Mouse (Mus musculus) left cerebral cortex, adult 18-20 months (tissue): Measurements from ENCODE around the gene Gli2. TPM values are rescaled to one million over a fixed set of nuclear protein-coding genes. Genes with fewer than 3 reads are reported as not detected.

Experiments
- DNase-seq, 2 experiments: peaks; one replicate each; pipeline ENCODE4 v3.0.0; 2021 to 2022; ENCODE audit warnings: low spot score in 2 of 2, mixed read lengths in 1 of 2
- long read RNA-seq, 2 experiments: library from polyadenylated mRNA; stranded (forward); transcript quantifications; one replicate each; pipeline ENCODE4 v2.0.0; 2021
- total RNA-seq, 2 experiments: library from RNA; stranded (reverse); gene quantifications; 2 replicates each; pipeline ENCODE4 v1.2.3; 2021

Gli2 gene
- 1 to 10 TPM; 2.5 to 3.1 TPM for total RNA-seq
- long read RNA-seq, experiment 1, full-length matches to known transcripts: 1 of 5 reads
- long read RNA-seq, experiment 1, partial matches to known transcripts: 0 of 5 reads
- long read RNA-seq, experiment 1, other reads (novel, unspliced or antisense): 4 of 5 reads
- long read RNA-seq, experiment 2, partial matches to known transcripts: 0 of 1 reads
- long read RNA-seq, experiment 2, other reads (novel, unspliced or antisense): 1 of 1 reads

DNA sequence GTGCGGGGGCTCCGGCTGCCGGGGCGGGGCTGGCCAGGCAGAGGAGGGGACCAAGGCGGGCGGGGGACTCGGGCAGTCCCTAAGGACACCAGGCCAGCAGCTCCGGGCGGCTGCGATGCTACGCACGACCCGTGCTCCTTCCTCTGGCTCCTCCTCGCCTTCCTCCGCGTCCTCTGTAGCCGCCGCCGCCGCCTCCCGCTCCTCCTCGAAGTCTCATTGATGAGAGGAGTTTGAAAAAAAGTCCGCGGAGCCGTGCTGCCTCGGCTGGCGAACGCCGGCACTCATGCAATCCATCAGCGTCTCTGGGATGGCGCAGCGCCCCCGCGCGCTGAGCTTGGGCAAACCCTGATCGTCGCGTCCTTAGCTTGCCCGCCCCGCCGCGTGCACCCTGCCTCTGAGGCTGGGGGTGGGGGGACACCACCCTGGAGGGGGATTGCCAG lies at the start of gene Gli2:
TSS of gene Gli2 (minus strand) at position 218 of the 440 bp plus-strand sequence.
- DNase-seq: peak; percentile 78 to 80

DNA sequence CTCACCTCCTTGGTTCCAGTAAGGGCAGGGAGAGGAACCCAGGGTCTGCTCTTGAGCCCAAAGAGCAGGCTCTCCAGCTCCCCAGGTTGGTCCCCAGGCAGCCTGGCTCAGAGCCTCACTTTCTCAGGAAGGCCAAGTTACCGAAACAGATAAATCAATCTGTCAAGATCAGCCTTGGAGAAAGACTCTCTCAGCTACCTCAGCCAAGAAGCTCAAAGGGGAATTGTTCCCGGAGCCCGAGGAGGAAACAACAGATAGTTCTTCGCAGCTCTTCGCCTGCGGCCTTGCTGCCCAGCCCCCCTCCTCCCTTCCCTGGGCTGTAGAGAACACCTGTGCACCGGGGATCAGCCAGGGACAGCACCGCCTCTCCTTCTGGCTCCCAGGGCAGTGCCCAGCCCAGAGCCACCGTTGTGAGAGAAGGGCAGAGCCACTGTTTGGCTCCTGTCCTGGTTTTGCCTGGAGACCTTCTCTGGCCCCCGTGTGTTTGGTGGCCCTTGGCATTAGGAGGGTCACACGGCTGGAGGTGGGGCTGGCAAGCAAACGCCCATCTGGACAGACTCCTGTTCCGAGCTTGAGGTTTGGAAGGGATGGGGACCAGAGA lies 44.6 kb upstream of the Gli2 start:
- DNase-seq: no peak

DNA sequence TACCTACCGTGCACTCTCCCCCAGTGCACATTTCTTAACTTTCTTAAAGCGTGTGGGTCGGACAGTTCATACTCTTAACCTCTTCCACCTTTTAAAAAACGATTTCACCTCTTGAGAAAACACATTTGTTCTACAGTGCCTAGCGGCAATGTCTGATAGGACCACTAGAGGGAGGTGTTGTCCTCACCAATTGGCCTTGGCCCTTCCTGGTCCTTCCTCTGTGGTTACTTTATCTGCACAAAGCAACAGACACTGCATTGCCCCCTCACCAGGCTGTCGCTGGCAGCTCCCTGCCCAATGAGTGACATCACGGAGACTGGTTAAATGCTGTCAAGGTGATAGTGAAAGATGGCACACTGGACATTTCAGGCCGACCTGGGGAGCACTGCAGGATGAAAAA lies 40.3 kb upstream of the Gli2 start:
- DNase-seq: peak; percentile 71 to 82

DNA sequence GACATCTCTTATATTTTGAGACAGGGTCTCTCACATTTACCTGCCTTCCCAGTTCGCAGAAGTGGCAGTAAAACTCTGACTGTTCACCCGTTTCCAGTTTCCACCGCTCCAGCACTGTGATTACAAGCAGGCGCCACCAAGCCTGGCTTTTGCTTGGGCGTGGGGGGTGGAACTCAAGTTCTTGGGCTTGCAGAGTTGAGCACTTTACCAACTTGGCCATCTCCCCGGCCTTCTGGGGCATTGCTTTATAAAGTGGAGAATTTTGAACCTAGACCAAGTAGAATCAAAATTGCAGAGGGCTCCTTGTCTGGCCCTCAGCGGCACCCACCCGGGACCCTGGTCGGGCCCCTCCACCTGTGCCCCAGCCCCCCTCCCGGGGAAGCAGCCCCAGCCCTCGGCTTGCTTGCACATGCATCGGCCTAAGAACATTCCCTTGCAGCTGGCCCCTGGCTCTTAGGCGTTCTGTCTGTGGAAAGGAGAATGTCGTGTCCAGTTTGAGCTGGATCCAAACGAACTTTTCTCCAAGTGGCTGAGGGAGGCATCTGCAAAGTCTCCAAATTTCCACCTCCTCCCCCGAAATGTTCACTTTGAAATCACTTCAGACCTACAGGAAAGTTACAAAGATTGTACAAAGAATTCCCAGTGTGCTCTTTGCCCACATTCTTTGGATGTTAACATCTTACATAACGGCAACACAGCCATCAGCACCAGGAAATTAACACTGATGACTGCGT lies 36.6 kb upstream of the Gli2 start:
- DNase-seq: no peak

DNA sequence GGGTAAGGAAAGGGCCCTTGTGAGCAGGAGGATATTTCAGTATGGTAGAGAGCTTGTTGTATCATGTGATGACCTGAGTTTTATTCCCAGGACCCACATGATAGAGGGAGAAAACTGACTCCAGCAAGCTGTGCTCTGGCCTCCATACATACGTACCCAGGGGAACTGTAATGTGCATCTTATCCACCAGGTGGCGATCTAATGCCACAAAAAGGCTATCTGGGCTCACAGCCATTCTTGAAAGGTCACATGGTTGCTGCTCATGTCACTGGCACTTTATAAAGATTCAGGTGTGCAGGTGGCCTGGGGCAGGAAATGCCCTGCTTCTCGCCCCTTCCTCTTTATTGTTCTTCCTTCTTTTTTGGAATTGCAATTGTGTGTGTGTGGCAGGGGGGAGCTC lies 34.1 kb upstream of the Gli2 start:
- peak; percentile 78 to 89 for DNase-seq

DNA sequence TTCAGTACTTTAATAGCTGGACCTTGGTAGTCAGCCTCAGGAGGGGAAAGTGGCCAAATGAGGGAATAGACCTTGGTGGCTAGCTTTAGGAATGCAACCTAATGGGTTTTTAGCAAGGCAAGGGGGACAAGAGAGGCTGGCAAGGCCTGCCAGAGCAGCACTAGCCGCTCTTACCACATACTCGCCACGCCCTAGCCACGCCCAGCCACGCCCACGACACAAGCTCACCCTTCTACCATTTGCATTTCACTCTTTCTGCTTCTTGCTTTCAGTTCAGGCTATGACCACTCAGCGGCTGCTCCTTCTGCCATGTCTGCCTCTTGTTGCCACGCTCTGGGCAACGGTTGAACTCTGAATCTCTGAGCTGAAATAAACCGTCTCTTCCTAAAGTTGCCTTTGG lies 32.4 kb upstream of the Gli2 start:
- no peak for DNase-seq

DNA sequence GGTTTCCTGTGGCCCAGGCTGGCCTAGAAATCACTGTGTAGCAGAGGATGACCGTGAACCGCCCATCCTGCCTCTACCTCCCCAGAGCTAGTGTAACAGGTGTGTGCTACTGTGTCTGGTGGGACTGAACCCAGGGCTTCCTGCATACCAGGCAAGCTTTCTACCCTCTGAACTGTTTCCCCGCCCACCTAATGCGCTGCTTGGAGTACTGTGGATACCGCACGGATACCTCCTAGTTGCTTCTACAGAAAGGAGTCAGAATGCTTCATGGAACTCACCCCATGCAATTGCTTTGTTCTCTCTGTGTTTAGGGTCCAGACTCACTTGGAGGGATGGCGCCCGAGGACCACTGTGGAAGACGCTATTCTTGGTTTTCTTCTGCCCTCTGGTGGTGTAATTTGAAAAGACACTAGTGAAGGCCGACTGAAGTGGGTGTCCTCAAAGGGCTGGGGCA lies 30.1 kb upstream of the Gli2 start:
- DNase-seq: peak; percentile 23 to 55

DNA sequence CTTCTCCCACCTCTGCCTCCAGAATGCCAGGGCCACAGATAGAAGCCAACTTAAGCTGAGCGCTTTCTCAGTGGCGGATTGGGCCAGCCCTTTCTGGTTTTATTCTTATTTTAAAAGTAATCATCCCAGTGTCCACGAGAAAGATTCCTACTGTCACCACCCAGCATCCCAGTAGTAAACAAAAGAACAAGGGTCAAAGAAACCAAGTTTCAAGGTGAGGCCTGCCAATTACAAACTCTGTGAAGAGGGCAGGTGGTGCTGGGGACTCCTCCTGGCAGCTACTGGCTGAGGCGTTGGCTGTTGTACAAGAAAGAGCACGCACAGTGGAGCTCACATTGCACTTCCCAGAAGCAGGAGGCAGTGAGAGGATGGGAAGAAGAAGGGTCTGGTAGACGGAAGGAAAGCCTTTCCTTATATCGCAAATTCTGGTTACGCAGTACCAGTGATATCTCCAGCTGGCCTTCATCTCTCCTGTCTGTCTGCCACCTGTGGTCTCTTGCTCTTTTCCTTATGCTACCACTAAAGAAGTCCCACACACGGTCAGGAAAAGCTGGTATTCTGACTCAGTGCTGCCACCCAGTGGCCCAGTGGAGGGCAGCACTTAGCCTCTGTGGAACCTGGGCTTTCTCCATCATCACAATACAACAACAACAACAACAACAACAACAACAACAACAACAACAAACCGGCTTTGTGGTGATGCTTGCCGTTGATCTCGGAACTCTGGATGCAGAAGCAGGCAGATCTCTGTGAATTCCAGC lies 29.0 kb upstream of the Gli2 start:
- DNase-seq: peak; percentile 35 to 45

DNA sequence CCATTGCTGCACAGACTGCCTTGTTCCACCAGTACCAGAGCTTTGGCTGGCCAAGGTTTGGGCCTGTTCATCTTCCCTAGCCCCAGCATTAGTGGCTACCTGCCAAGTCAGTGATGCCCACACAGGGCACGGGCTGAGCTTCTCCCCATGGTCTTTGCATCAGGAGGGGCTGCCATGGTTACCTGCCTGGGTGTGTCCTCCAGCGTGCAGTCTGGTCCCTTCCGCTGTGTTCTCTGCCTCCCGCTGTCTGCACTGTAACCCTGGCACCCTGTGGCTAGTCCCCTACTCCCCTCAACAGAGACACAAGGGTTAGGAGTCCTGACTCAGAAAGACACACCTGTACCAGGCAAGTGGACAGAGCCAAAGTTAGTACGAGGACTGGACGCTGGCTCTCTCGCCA lies 24.5 kb upstream of the Gli2 start:
- no peak for DNase-seq

DNA sequence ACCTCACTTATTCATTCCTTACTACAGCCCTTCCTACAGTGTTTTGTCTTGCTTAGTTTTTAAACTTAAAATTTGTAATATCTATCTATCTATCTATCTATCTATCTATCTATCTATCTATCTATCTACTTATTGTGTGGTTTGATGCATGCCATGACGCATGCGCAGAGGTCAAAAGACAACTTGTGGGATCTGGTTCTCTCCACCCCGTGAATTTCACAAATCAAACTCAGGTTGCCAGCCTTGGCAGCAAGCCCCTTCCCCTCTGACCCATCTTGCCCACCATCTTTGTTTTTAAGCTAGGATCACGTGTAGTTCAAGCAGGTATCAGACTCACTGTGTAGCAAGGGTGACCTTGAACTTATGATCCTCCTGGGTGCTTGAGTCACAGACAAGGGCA lies 22.9 kb upstream of the Gli2 start:
- DNase-seq: no peak

DNA sequence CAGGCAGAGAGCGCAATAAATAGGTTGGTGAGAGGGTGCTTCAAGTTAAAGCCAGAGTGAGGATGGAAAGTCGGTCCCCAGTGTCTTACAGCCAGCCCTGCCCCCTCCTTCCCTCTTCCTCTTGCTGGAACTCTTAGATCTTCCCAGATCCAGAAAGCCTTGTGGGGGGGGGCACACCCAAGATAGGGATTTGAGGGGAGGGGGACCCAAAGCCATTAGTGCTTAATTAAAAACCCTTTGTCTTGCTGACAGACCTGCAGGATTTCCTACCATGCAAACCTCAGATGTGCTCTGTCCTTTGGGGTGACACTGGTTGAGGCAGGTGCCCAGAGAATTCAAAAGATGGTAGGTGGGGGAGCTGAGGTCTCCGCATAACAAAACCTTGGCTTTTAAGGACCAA lies 22.5 kb upstream of the Gli2 start:
- no peak for DNase-seq

DNA sequence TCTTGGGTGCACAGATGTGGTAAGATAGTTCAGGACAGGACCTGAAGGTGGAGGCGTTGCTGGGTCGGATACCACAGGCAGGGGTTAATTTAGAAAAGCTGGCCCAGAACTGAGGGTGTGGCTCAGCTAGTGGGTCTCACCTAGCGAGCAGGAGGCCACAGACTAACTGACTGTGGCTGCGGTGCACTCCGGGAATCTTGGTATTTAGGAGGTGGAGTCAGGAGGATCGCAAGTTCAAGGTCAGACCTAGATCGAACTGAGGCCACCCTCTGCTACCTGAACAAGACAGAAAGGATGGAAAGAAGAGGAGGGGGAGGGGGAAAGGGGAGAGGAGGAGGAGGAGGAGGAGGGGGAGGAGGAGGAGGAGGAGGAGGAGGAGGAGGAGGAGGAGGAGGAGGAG lies 22.1 kb upstream of the Gli2 start:
- no peak for DNase-seq

DNA sequence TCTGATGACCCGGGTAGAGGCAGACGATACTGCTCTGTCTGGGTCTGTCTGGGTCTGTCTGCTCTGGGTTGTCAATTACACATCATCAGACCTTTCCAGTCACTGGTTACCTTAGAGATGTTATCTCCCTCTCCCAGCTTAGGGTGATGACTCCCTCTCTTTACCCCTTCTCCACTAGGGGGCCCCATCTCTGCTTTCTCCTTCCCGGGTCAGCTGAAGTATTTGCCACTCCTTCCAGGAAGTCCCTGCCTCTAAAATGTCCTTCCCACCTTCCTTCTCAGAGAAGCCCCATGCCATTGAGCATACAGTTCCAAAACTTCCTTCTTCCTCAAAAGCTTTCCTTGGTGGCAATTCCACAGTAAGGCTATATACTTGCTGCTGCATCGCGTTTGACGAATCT lies 21.5 kb upstream of the Gli2 start:
- DNase-seq: no peak

DNA sequence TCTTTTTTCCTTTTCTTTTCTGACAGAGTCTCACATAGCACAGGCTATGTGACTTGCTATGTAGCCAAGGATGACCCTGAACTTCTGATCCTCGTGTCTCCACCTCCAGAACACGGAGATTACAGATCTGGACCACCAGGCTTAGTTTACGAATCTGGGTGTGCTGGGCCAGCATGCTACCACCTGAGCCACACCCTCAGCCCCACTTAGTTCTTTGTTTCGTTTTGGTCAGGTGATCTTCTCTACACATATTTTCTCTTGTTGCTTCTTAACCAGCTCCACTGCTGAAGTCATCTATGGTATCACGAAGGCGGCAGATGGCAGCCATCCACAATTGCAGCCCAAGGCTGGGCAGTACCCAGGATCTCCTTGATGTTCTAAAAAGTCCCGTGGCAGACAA lies 20.5 kb upstream of the Gli2 start:
- no peak for DNase-seq

DNA sequence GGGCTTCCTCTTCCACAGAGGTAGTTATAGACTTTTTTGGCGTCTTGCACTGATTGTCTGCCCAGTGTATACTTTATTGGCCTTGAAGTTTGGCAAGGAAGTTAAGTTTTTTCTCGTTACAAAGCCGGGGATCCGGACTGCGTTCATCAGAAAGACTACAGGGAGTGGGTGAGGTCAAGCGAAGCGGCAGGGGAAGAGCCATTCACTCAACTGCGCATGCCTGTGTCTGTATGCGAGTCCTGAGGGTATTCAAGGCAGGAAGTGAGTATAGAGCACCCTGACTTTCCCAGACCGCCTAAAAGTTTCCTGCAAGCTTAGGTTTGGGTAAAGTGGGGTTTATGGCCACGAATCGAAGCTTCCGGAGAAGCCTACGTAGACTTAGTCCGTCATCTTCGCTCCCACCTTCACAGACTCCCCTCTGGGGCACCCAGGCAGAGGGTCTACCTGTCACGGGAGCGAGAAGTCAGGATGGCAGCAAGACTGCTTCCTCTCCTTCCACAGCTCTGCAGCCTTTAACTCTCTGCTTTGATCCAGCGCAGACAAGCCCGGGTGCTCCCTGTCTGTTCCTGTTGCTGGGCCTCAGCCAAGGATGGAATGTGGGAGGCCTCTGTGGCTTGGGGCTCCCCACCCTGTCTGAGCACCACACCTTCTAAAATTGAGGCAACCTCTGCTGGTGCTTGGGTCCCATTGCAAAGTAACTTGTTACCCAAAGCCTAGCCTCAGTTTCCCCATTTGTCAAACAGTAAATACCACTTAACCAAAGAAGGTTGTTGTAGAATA lies 11.7 kb upstream of the Gli2 start:
- no peak for DNase-seq

DNA sequence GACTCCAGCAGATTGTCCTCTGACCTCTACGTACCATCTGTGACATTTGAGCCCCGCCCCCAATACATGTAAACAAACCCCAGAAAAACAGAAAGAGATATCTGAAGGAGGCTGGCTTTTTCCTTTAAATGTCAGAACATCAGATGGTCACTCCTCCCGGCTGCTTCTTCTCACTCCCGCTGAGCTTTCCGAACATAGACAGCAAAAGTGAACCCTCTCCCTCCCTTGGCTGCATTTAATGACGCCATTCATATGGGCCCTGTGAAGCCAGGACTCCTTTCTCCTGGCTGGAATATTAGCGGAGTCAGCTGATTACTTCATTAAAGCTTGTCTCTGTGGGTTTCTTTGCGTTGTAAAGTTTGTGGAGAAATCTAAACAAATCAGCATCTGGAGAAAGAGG lies 3.1 kb upstream of the Gli2 start:
- no peak for DNase-seq

DNA sequence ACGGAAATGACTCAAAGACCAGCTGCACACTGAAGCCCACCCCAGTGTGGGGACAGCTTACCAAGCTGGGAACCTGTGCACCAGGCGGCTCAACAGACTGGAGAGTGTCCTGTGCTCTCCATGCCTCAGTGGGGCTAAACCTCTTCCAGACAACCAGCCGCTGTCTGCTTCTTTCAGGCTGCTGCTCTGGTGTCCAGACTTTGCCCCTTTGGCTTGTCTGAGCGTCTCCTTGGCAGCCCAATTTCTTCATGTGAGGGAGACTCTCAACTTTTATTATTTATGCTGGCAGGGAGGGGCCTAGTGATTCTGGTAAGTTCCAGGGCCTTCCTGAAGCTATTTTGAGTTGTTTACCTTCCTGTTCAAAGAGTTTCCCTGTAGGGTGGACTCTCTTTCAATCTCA lies 2.4 kb upstream of the Gli2 start:
- DNase-seq: no peak

DNA sequence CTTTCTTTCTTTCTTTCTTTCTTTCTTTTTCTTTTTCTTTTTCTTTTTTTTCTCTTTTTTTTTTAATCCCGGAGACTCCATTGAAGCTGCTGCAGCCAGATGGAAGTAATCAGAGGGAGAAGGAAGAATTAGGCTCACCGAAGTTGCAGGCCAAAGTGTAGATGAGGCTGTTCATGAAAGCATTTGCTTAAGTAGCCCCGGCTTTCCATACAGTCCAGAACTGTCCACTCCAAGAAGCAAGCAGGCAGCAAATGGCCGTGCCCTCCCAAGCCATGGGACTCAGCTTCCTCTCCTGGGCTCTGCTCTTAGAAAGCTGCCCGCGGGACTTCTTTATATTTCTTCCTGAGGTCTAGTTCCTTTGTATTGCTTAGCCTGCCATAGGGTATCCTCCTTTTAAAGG lies 1.0 kb upstream of the Gli2 start:
- no peak for DNase-seq

DNA sequence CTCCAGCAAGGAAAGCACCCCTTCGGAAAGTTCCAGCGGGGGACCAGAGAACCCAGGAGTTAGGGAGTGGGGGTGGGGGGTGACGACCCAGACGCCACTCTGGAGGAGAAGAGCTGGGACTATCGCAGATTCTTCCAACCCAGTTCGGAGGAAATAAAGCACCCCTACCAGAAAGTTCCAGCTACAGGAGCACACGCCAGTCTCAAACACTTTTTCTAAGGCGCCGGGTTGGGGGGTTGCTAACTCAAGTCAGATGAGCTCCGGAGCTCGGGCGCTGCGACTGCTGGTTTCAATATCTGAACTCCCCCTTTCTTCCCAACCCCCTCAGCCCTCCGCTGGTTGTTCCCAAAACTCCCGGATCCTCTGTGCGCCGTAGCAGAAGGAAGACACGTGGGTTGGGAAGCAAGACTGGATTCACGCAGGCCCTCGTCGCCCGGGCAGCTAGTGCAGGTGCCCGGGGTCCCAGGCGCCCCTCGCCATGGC lies 494 bp upstream of the Gli2 start:
- no peak for DNase-seq

DNA sequence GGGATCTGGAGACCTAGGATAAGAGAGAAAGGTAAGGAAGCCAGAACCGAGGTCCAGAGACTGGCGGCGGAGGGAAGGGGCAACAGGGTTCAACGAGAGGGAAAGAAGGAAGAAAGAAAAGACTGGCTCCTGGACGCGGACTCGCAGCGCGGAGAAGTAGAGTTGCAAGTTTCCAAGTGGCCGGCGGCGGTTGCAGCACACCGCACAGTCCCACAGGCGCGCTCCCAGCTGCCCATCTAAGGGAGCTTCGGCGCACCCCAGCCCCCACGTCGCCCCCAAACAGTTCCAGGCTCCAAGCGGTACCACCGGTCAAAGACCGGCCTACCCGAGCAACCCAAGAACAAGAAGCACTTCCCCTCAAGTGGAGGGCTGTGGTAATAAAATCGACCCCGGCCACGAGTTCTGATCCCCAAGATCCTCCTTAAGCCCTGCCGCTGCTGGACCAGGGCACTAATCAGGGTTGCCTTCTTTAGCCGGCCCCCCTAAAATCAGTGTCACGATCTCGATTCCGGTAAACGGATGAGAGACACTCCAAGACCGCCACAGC lies 715 bp downstream of the Gli2 start:
- no peak for DNase-seq
